Mouse (Mus musculus): ENCODE measurements around the gene Tjp1.

DNA sequence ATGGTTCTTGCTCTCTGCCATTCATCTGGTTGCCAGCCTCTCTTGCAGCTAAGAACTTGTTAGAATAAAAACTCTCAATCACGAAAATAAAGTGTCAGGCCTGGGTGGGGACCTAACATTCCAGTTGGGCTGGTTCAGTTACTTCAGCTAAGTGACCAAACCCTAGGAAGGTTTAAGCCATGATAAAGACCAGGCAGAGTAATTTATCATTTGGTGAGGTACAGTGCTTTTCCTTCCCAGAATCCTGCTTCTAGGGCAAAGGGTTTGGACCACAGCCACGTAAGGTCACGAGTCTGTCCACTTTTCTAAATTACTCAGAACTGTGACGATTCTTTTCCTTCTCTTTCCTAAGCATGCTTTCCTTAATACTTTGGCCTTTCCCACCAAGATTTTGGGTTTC is 86.1 kb downstream of the Tjp1 start:
- TF ChIP-seq CHD2 (IDR thresholded peaks at IDR 0.05; ENCODE audit: low read depth, low read length), result no peak
- TF ChIP-seq ZNF384 (IDR thresholded peaks at IDR 0.05; ENCODE audit: low read depth, low read length), result no peak
- no peak for TF ChIP-seq ZC3H11A (IDR thresholded peaks at IDR 0.05; ENCODE audit: borderline replicate concordance, low read depth, low read length)
- no peak for TF ChIP-seq HCFC1 (IDR thresholded peaks at IDR 0.05; ENCODE audit: borderline replicate concordance, insufficient read depth, low read length)
- TF ChIP-seq MAFK (IDR thresholded peaks at IDR 0.05; ENCODE audit: insufficient read depth, low read depth, low read length), result no peak

Data from ES-E14 (cell line).